Mouse (Mus musculus) embryo, embryonic 11 days (tissue): Measurements from ENCODE around the gene Hk1.
A peak's percentile ranks its signal among the peaks of the same experiment; 100 is the strongest.
"Not testable (repeated sequence)": the region's sequence is repeated elsewhere in the genome, so short reads cannot be mapped to it uniquely, and the experiment has no call there.

Experiments used
- DNase-seq: peaks from one replicate; pipeline ENCODE4 v3.0.0-alpha.2; 2015

Hk1 gene

GRCm38 (mm10) chr10:62340095-62340731 is 39.5 kb downstream of the Hk1 start:
- peak; percentile 96 for DNase-seq

GRCm38 (mm10) chr10:62339211-62340094 is 40.3 kb downstream of the Hk1 start:
- peak; percentile 30 for DNase-seq

GRCm38 (mm10) chr10:62338626-62339025 is 41.1 kb downstream of the Hk1 start:
- no peak for DNase-seq

GRCm38 (mm10) chr10:62338176-62338575 is 41.5 kb downstream of the Hk1 start:
- no peak for DNase-seq

GRCm38 (mm10) chr10:62336601-62337578 is 42.8 kb downstream of the Hk1 start:
- DNase-seq, result no peak

GRCm38 (mm10) chr10:62335423-62335776 is 44.3 kb downstream of the Hk1 start:
- peak; percentile 56 for DNase-seq

GRCm38 (mm10) chr10:62334686-62335422 is 44.9 kb downstream of the Hk1 start:
- no peak for DNase-seq

GRCm38 (mm10) chr10:62333269-62333668 is 46.4 kb downstream of the Hk1 start:
- DNase-seq, result no peak

- peak; percentile 41 for DNase-seq
These were observed 47.2 kb downstream of the Hk1 start for GRCm38 (mm10) chr10:62332514-62332913.

- no peak for DNase-seq
These were observed 47.9 kb downstream of the Hk1 start for GRCm38 (mm10) chr10:62331771-62332170.

- DNase-seq, result no peak
These were observed 48.4 kb downstream of the Hk1 start for GRCm38 (mm10) chr10:62331296-62331695.

GRCm38 (mm10) chr10:62329846-62330245 is 49.9 kb downstream of the Hk1 start:
- DNase-seq, result no peak

GRCm38 (mm10) chr10:62328886-62329412 is 50.8 kb downstream of the Hk1 start:
- no peak for DNase-seq

GRCm38 (mm10) chr10:62327572-62328317 is 52.0 kb downstream of the Hk1 start:
- peak; percentile 30 for DNase-seq

- no peak for DNase-seq
These were observed 52.7 kb downstream of the Hk1 start for GRCm38 (mm10) chr10:62326818-62327571.

- DNase-seq, result no peak
These were observed 53.7 kb downstream of the Hk1 start for GRCm38 (mm10) chr10:62326002-62326401.

- DNase-seq, result not testable (repeated sequence)
These were observed 56.9 kb downstream of the Hk1 start for GRCm38 (mm10) chr10:62322821-62323220.

- DNase-seq, result no peak
These were observed 58.3 kb downstream of the Hk1 start for GRCm38 (mm10) chr10:62321457-62321856.

- no peak for DNase-seq
These were observed 59.2 kb downstream of the Hk1 start for GRCm38 (mm10) chr10:62320402-62320978.

- DNase-seq, result no peak
These were observed 60.6 kb downstream of the Hk1 start for GRCm38 (mm10) chr10:62319154-62319553.
